Mouse (Mus musculus) lung, embryonic 14.5 days (tissue): ENCODE data around the gene Agl. TPM values are rescaled to one million over a fixed set of nuclear protein-coding genes. Genes with fewer than 3 reads are reported as not detected.
"Not testable (repeated sequence)": the region's sequence is repeated elsewhere in the genome, so short reads cannot be mapped to it uniquely, and the experiment has no call there.

Experiments used
- ATAC-seq: fragments of 200-750 bp; cut with Nextera tagmentation; 2 replicates; pipeline ENCODE4 v1.8.0; 2017; ENCODE audit warnings: mild to moderate bottlenecking, moderate TSS enrichment, moderate library complexity; ENCODE audit not compliant: insufficient read depth
- DNase-seq: peaks from one replicate; pipeline ENCODE4 v3.0.0-alpha.2; 2015
- H3K27ac ChIP-seq: fragments of 300-500 bp; sonication (generic); 2 replicates; pipeline ENCODE4 v1.5.1; 2014; ENCODE audit warnings: low read depth, mild to moderate bottlenecking, moderate library complexity
- H3K27me3 ChIP-seq: fragments of 300-500 bp; sonication (generic); 2 replicates; pipeline ENCODE4 v1.6.1; 2014; ENCODE audit warnings: low read length, control low read depth; ENCODE audit not compliant: insufficient read depth
- H3K36me3 ChIP-seq: fragments of 300-500 bp; sonication (generic); 2 replicates; pipeline ENCODE4 v1.6.1; 2014; ENCODE audit warnings: control low read depth; ENCODE audit not compliant: insufficient read depth
- H3K4me1 ChIP-seq: fragments of 300-500 bp; sonication (generic); 2 replicates; pipeline ENCODE4 v1.6.1; 2014; ENCODE audit warnings: antibody characterized with exemption, control low read depth; ENCODE audit not compliant: insufficient read depth
- H3K4me2 ChIP-seq: fragments of 300-500 bp; sonication (generic); 2 replicates; pipeline ENCODE4 v1.6.1; 2014; ENCODE audit warnings: mild to moderate bottlenecking
- H3K4me3 ChIP-seq: fragments of 300-500 bp; sonication (generic); 2 replicates; pipeline ENCODE4 v1.5.1; 2014; ENCODE audit warnings: low read depth, low read length
- H3K9ac ChIP-seq: fragments of 300-500 bp; sonication (generic); 2 replicates; pipeline ENCODE4 v1.6.1; 2014
- H3K9me3 ChIP-seq: fragments of 300-500 bp; sonication (generic); 2 replicates; pipeline ENCODE4 v1.6.1; 2016; ENCODE audit warnings: low read depth, low read length, control low read depth
- CTCF ChIP-seq: IDR thresholded peaks from 2 replicates; pipeline ENCODE4 v1.5.1; 2016; ENCODE audit warnings: antibody characterized with exemption, low read depth
- WGBS: fragments of 180-500 bp; shearing (Covaris S2); extraction: QIAGEN DNeasy Blood & Tissue Kit; methylation state at CpG from one replicate; pipeline ENCODE4 v1.1.7; 2014; 5-methylcytosine and 5-hydroxymethylcytosine counted together
- polyA plus RNA-seq: library from polyadenylated mRNA; unstranded; fragments of >200 nt; fragmentation: Nextera tagmentation; extraction: Ambion mirVana; gene quantifications from 2 replicates; pipeline ENCODE4 v1.2.1, GENCODE M21; 2014

The Agl gene
- polyA plus RNA-seq, 1 experiment from 2014 or later = 12.1 TPM

DNA sequence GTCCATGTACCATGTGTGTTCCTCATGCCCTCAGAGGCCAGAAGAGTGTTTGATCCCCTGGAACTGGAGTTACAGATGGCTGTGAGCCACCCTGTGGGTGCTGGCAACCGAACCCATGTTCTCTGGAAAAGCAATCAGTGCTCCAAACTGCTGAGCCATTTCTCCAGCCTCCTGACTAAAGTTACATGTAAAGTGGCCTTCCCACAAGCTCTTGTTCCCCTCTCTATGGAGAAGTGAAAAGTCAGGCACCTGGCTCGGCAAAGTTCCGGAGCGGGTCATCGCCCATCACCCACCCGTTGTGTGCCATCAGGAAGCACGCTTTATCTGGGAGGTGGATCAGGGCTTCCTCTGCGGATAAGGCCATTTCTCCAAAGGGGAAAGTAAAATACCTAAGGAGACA, 23.2 kb downstream of the Agl start:
- Histone ChIP-seq H3K4me3 (no peak overlapping the region), H3K36me3 (peaks cover 52% of the 10 kb centered on the region), H3K27ac (no peak overlapping the region), H3K9me3 (no peaks in the 10 kb centered on the region), H3K4me1 (no peaks in the 10 kb centered on the region), H3K9ac (no peak overlapping the region), H3K4me2 (no peak overlapping the region), H3K27me3 (no peaks in the 10 kb centered on the region)
- ATAC-seq (no peak), DNase-seq (no peak)
- TF ChIP-seq CTCF = no peak
- 88% methylated on average over 8 of the region's 8 CpGs for WGBS

GRCm38 (mm10) chr3:116784290-116784689, 23.7 kb downstream of the Agl start:
- DNase-seq (no peak), ATAC-seq (no peak)
- Histone ChIP-seq H3K4me3 (no peak overlapping the region), H3K9ac (no peak overlapping the region), H3K27ac (no peak overlapping the region), H3K9me3 (no peaks in the 10 kb centered on the region), H3K27me3 (no peaks in the 10 kb centered on the region), H3K4me2 (no peak overlapping the region), H3K4me1 (no peaks in the 10 kb centered on the region), H3K36me3 (peaks cover 54% of the 10 kb centered on the region)
- TF ChIP-seq CTCF = no peak
- WGBS = 65% methylated on average over 12 of the region's 12 CpGs

DNA sequence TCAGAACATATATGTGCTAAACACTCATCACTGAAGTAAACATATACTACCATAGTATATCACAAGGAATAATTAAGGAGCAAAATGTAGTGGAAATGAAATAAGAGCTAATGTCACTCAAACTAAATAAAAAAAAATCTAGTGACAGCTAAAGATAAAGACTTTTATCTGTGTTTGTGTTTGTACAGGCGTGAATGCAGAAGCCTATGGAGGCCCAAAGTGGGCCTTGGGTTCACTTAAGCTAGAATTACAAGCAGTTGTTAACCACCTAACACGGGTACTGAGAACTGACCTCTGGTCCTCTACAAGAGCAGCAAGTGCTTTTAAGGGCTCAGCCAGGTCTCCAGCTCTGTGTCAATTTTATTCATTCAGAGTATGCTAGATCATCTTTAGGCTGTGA, 31.0 kb downstream of the Agl start:
- DNase-seq = no peak
- Histone ChIP-seq H3K4me2 (no peak overlapping the region), H3K27me3 (no peaks in the 10 kb centered on the region), H3K27ac (no peak overlapping the region), H3K9ac (no peak overlapping the region), H3K36me3 (peaks cover 56% of the 10 kb centered on the region), H3K4me1 (no peaks in the 10 kb centered on the region), H3K9me3 (no peaks in the 10 kb centered on the region), H3K4me3 (no peak overlapping the region)
- ATAC-seq = no peak
- 61% methylated on average over 2 of the region's 2 CpGs for WGBS
- no peak for TF ChIP-seq CTCF

DNA sequence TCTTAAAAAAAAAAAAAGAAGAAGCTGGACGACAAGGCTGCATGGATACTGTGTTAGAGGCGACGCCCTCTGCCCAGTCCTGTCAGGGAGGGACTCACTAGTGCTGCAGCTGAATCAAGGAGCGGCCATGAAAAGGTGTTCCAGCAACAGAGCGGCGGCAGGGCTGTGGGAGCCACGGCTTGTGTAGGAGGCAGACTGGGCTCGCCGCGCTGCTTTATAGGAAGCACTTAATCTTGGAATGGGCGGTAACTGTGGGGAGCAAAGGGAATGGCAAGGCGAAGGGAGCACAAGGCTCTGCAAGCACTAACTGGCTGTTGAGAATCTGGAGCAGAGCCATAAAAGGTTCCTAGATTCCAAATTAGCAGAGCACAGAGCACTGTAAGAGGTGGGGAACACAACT, 34.1 kb downstream of the Agl start:
- 81% methylated on average over 12 of the region's 12 CpGs for WGBS

GRCm38 (mm10) chr3:116771597-116771996, 36.4 kb downstream of the Agl start:
- H3K4me1 ChIP-seq = no peaks in the 10 kb centered on the region
- DNase-seq = peak; percentile 32
- peak; percentile 49 for TF ChIP-seq CTCF
- H3K27ac ChIP-seq = no peak overlapping the region
- H3K9me3 ChIP-seq = no peaks in the 10 kb centered on the region
- no peak overlapping the region for H3K4me3 ChIP-seq
- no peak overlapping the region for H3K9ac ChIP-seq
- 87% methylated on average over 2 of the region's 2 CpGs for WGBS
- no peak overlapping the region for H3K4me2 ChIP-seq
- peaks cover 43% of the 10 kb centered on the region for H3K36me3 ChIP-seq
- no peak for ATAC-seq
- no peaks in the 10 kb centered on the region for H3K27me3 ChIP-seq

More for the DNA sequence above, 34.1 kb downstream of the Agl start:
- Histone ChIP-seq H3K4me1 (no peaks in the 10 kb centered on the region), H3K4me2 (no peak overlapping the region), H3K27me3 (no peaks in the 10 kb centered on the region), H3K9me3 (no peaks in the 10 kb centered on the region), H3K9ac (no peak overlapping the region), H3K36me3 (peaks cover 47% of the 10 kb centered on the region), H3K4me3 (no peak overlapping the region), H3K27ac (no peak overlapping the region)
- no peak for TF ChIP-seq CTCF
- no peak for DNase-seq
- no peak for ATAC-seq

DNA sequence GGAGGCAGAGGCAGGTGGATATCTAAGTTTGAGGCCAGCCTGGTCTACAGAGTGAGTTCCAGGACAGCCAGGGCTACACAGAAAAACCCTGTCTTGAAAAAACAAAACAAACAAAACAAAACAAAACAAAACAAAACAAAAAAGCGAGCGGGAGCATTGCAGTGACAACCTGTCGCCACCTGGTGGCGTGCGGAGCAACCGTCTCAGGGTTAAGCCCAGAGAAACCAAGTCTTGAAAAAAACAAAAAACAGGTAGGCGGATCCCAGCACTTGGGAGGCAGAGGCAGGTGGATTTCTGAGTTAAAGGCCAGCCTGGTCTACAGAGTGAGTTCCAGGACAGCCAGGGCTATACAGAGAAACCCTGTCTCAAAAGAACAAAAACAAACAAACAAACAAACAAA, 41.0 kb downstream of the Agl start:
- H3K4me2 ChIP-seq, H3K9me3 ChIP-seq, H3K4me3 ChIP-seq, ATAC-seq, H3K4me1 ChIP-seq, H3K9ac ChIP-seq, H3K27ac ChIP-seq, H3K27me3 ChIP-seq: not testable (repeated sequence)
- TF ChIP-seq CTCF = peak; percentile 49
- WGBS = 90% methylated on average over 7 of the region's 7 CpGs
- peaks cover 34% of the 10 kb centered on the region for H3K36me3 ChIP-seq
- peak; percentile 20 for DNase-seq

GRCm38 (mm10) chr3:116752818-116753217, 55.1 kb downstream of the Agl start:
- 87% methylated on average over 8 of the region's 8 CpGs for WGBS
- no peak for TF ChIP-seq CTCF
- DNase-seq = no peak

More at GRCm38 (mm10) chr3:116752818-116753217, 55.1 kb downstream of the Agl start:
- Histone ChIP-seq H3K36me3 (peaks cover 28% of the 10 kb centered on the region), H3K4me3 (no peak overlapping the region), H3K27me3 (no peaks in the 10 kb centered on the region), H3K9ac (no peak overlapping the region), H3K4me1 (no peaks in the 10 kb centered on the region), H3K27ac (no peak overlapping the region), H3K4me2 (no peak overlapping the region), H3K9me3 (no peaks in the 10 kb centered on the region)
- ATAC-seq = no peak
